Mouse (Mus musculus) adrenal gland, postnatal 10 days (tissue): ENCODE results near the gene March8. TPM values are rescaled to one million over a fixed set of nuclear protein-coding genes. Genes with fewer than 3 reads are reported as not detected.
A peak's percentile ranks its signal among the peaks of the same experiment; 100 is the strongest.
"Not testable (repeated sequence)": the region's sequence is repeated elsewhere in the genome, so short reads cannot be mapped to it uniquely, and the experiment has no call there.

Experiments
- DNase-seq: peaks from one replicate; pipeline ENCODE4 v3.0.0; 2021; ENCODE audit warnings: mixed read lengths
- long read RNA-seq, 2 experiments: library from polyadenylated mRNA; stranded (forward); transcript quantifications; one replicate each; pipeline ENCODE4 v2.0.0; 2021
- total RNA-seq, 2 experiments: library from RNA; stranded (reverse); gene quantifications; 2 replicates each; pipeline ENCODE4 v1.2.3; 2021

The March8 gene
- total RNA-seq = 10 to 100 TPM; 50.7 to 67.1 TPM
- long read RNA-seq, experiment 1, full-length matches to known transcripts = 7 of 29 reads
- long read RNA-seq, experiment 1, partial matches to known transcripts = 2 of 29 reads
- long read RNA-seq, experiment 1, other reads (novel, unspliced or antisense) = 20 of 29 reads
- long read RNA-seq, experiment 2, full-length matches to known transcripts = 11 of 22 reads
- long read RNA-seq, experiment 2, partial matches to known transcripts = 2 of 22 reads
- long read RNA-seq, experiment 2, other reads (novel, unspliced or antisense) = 9 of 22 reads

DNA sequence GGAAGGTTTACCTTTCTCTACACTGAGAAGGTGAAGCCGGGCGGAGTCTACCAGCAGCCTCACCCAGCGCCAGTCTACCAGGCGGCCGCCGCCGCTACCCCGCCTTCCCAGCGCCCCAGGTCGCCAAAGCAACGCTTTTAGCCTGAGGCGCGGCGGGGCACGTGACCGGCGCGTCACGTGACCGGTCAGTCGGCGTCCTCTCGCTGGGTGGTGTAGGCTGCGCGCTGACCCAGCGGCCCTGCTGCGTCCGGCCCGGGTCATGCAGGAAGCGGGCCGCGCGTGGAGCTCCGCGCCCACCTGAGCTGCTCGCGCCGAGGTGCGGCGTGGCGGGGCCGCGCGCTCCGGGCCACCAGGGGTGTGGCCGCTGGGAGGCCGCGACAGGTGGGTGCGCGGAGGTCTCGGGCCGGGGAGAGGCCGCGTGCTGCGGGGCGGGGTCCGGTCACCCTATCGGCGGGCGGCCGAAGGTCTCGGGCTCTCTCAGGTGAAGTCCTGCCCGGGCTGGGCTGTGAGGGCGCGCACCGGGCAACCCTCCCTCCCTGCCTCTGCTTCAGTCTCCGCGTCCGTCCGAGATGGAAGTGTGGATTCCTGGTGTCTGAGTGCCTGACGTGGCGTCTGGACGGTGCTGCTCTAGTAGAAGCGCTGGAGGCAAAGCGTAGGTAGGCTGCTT, at the start of gene March8:
March8 (plus strand) TSS at position 190 of the 667 bp plus-strand sequence.
- DNase-seq = peak; percentile 96

DNA sequence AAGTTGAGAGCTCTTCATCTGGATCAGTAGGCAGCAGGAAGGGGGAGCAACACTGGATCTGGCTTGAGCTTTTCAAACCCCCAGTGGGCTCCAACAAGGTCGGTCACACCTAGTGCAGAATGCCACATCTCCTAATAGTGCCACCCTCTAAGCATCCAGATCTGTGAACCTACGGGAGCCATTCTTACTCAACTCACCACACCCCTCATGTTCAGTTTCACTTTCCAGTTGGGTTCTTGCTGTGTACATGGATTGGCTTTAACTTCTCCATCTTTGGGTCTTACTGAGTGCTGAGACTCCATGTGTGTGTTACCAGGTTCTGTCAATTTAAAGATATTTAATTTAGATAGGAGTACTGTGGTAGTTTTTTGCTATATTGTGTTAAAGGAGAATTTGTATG, 26.4 kb upstream of the March8 start:
- DNase-seq = no peak

DNA sequence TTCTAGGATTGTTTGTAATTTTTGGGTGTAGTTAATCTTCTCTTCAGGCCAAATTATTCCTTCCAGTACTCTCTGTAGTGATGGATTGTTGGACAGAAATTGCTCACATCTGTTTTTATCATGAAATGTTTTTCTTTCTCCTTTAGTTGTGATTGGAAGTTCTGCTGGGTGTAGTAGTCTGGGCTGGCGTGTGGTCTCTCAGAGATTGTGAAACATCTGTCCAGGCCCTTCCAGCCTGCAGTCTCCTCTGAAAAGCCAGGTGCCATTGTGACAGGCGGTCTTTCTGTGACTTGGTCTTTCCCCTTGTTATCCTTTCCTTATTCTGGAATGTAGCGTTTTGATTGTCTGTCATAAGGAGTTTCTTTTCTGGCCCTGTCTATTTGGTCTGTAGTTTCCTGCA, 18.6 kb upstream of the March8 start:
- no peak for DNase-seq

DNA sequence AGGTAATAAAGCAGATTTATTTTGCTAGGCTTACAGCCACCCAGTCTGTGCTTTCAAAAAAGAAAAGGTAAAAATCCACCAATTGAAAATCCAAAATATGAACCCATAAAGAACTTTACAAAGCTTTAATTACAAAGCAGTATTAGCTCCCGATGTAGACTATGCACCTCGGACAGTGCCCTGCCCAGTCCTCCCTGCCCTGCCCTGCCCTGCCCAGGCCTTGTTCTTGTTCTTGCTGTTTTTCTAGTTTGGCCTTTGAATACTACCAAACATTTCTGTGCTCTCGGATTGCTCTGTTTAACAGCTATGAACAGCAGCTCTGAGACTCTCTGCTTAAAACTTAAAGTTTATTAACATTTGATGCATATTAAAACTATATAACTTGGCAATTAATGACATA, 11.2 kb upstream of the March8 start:
- no peak for DNase-seq

DNA sequence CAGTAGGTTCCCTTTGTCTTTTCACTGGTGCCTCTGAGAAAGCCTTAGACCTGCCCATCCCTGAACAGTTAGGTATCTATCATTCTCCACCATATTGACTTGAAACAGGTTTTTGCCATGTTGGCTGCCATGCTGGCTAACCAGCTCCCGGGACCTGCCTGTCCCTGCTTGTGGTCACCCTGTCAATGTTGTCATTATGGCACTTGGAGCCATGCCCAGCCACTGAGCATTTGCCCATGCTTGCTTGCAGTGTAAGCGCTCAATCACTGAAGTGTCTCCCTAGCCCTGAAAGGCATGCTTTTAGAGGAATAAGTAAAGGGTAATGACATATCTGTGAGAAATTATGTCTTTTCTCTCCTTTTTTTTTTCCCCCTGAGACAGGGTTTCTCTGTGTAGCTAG, 6.4 kb upstream of the March8 start:
- peak; percentile 63 for DNase-seq

DNA sequence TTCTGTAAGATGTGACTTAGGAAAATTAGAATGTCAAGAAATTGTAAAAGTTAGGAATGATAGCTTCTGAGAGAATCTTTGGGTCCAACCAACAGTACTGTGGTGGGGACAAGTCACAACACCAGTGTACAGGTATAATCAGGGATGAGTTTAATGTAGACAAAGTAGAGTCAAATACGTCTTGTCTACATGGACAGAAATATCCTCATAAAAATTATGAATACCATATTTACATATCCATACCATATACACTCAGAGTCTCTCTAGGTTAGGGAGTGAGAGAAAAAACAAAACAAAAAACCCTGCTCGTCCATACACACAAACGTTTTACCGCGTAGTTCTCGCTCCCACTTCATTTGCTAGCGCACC, 374 bp upstream of the March8 start:
- DNase-seq = no peak

DNA sequence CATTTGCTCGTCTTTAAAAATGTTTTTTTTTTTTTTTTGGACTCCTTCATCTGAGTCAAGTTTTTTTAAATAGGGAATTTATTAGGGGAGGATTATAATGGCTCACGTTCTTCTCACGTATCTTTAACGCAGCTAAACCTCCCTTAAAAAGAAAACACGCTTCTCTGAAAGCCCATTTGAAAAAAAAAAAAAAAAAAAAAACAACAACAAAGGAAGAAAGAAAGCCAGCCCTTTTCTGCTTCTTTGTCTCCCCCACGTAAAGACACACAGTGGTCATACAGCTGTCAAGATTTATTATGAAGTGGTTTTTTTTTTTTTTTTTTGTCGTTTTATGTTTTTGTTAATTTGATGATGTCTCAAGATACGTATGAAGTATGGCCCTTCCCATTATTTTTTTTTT, 696 bp downstream of the March8 start:
- no peak for DNase-seq

DNA sequence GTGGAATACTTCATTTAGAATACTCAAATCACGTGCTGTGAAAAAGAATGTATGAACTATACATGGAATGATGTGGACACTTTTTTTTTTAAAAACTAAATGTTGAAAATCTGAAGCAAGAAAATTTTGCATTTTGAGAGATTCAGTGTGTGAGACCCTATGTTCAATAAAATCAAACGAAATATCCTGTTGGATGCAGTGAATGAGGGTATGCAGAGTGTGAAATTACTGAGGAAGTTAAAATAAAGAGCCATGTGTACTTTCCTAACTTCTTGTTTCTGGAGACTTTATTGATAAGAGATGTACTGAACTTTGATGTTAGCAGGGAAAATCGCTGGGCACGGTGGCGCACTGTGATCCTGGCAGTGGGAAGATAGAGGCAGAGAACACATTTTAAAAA, 1.3 kb downstream of the March8 start:
- no peak for DNase-seq

DNA sequence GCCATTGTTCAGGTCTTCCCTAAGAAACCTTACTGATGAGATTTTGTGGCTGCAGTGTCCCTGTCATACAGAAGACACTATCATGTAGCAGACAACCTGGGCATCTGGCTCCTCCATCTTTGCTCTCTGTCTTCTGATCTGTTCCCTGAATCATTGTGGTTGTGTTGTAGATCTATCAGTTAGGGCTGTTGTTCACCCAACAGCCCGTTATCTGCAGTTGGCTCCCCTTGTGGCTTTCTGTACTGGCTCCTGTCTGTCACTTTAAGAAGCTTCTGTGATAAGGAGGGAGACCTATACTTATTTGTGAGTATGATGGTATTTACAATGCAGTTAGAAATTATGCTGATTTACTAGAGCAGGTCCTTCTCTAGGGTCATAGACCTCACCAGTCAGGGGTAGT, 2.7 kb downstream of the March8 start:
- no peak for DNase-seq

DNA sequence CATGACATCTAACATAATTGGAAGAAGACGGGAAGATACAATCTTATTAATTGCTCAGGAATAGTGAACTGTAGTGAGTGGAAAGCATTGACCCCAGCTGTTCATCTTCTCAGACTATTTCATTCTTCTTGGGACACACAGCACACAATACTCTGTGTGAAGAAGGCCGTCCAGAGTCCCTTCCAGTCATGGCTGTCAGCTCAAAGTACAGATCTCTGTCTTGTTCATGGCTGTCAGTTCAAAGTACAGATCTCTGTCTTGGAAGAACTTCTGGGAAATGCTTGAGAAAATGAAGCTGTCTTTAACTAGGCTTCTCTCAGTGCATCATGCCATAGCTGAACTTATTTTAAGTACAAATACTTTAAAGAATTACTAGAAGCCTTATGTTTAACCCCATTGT, 10.1 kb downstream of the March8 start:
- no peak for DNase-seq

DNA sequence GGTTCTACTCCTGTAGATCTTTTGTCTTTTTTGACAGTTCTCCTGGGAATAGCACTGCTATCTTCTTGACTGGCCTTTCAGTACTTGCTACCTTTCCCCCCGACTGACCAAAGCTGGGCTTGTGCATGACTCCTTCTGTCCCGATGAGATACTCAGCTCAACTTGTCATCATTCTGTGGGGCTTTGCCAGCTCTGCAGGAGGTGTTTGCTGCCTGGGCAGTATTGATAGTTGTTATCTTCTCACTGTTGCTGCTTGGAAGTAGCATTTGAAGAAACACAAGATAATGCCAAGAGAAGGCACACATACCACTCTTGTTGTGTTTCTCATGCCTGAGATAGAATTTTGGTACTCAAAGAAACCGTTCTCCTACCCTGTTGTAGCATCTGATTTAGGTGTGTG, 12.2 kb downstream of the March8 start:
- no peak for DNase-seq

DNA sequence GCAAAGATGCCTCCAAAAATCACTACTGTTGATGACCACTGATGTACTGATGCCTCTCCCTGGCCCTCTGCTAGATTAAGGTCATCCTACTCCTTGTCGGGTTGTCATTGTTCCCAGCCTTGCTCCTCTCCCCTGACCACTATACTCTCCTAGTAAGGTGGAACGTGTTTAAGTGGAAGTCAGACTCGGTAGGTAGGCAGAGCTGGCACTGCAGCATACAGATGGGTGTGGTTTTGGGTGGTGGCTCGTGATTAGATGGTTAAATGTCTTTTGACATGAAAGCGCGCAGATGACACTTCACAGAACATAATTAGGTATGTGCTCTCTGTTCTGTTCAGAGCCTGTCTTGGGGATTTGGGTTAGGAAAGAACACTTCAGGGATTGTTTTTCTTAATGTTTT, 12.8 kb downstream of the March8 start:
- DNase-seq = no peak

DNA sequence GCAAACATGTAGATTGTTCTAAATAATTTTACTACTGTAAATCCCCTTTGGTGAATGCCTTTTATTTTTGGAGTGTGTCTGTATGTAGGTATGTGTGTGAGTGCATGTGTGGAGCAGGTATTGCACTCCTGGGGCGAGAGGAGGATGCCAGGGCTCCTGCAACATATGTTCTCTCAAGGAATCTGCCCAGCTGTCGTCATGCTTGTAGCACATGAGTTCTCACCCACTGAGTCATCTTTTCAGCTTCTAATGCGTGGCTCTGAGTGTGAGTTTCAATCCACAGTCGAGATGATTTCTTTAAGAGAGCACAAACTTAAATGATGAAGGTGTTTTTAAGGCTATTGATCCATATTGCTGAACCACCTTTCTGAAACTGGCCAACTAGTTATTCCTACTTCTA, 13.7 kb downstream of the March8 start:
- no peak for DNase-seq

DNA sequence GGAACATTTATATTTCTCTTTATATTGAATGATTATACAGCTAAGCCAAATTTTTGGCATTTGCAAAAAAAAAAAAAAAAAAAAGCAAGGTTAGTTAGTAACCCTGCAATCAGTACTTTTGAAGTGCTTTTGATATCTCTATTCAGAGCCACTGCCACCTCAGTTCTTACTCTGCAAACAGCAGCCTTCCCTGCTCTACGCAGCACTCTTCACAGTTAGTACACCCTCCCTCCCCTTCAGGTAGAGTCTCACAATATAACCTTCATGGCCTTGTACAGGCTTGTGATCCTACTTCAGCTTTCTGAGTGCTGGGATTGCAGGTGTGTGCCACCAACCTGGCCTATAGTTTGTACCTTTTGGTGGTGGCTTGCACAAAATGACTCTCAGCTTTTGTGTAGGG, 15.6 kb downstream of the March8 start:
- no peak for DNase-seq

DNA sequence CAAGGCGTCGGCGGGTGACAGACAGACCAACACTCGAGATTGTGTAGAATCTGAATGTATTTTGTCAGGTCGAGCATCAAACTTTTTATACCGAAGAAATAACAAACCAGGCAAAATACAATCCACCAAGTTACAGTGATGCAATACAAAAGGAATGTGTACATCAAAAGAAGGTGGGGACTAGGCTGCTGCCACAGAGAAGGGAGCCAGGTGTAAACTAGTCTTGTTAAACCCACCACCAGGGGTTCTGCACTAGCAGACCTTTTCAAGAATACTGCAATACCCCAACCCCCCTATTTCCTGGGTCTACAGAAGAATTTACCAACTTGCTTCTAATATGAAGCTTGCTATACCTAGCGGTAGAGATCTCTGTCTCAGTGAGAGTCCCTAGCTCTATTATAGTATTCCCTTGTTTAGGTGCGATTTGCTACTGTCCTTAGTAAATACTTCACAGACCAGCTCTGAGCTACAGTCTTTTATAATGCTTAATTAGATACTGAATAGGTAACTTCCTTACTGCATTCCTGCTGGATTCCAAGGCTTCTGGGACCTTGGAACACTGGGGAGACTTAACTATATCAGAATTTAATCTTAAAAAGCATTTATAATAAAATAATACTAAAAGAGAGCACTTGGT, 18.6 kb downstream of the March8 start:
- not testable (repeated sequence) for DNase-seq

DNA sequence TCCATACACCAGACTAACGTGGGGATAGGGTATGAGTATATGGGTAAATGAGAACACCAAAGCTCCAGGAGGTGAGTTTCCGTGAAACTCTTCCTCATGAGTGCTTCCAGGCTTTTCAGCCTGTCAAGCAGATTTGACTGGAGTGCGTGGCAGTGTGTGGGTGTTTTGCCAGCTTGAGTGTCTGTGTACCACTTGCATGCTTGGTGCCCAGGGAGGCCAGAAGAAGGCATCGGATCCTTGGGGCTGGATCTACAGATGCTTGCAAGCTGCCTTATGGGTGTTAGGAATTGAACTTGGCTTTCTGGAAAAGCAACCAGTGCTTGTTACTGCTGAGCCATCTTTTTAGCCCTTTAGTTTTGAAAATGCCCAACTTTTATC, 19.1 kb downstream of the March8 start:
- DNase-seq = no peak

DNA sequence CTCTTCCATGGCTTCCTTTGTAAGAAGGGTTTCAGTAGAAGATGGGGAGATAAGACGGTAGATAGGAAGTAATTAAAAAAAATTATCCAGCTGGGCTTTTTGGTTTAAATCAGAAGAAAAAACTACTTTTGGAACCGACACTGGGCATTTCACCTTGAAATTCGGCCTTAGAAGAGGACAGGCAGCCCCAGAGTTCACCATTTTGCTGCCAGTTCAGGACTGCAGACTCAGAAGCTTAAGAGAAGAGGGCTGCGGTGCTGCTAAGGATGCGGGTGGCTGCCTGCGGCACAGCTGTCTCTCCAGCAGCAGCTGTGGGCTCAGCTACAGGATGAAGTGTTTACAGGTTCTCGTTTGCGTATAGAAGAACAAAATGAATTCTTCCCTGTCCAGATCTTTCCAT, 20.2 kb downstream of the March8 start:
- DNase-seq = no peak

DNA sequence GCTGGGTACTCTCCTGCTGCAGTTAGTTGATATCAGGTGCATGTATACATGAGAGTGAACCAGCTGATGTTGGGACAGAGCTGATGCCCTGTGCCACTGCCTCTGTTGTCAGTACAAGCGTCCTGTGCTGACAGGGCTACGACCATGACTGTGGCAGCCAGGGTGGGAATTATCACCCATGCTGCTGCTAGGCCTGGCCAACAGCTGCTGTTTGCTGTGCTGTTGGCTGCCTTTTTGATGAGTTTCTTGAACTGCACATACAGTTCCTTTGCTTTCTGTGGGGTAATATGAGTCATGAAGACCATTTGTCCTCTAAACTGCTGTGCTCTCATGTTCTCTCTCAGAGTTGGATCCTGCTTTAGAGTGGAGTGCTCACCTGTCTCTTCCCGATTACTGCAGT, 21.4 kb downstream of the March8 start:
- no peak for DNase-seq

DNA sequence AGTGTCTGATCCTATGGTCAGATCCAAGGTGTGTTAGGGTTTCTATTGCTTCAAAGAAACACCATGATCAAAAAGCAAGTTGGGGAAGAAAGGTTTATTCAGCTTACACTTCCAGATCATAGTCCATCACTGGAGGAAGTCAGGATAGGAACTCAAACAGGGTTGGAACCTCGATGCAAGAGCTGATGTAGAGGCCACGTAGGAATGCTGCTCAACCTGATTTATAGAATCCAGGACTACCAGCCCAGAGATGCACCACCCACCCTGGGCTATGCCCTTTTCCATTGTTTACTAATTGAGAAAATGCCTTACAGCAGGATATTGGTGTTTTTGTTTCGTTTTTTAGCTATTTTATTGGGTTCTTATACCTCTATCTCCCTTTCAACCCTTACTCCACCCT, 23.6 kb downstream of the March8 start:
- DNase-seq = no peak

DNA sequence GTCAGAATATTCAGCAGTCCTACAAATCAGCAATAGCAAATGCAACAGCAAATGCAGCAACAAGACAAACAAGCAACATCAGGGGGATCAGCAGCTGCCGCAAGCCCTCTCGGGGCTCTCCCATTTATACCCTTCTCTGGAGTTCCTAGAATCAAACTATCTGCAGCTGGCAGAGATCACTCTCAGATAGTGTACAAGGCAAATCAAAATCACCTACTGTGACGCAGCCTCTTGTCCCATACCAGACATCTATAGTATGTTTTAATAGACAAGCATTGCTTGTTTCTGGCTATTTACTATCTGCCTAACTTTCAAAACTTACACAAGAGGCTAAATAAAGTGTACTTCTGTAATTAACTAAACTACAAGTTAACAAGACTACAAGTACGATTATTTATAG, 24.2 kb downstream of the March8 start:
- DNase-seq = no peak

DNA sequence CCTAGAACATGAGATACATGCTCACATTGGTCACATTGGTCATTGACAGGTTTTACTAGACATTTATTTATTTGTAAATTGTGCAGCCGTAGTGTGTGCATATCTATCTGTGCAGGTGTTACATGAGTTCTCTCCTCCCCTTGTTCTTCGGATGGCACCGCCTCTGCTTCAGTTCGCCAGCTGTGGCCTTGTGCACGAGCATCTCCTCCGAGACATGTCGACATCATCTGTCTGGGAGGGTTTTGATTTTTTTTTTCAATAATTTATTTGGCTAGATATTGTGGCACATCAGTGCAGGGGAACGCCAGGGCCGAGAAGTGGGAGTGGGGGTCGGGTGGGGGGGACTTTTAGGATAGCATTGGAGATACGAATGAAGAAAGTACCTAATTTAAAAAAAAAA, 30.1 kb downstream of the March8 start:
- peak; percentile 17 for DNase-seq

DNA sequence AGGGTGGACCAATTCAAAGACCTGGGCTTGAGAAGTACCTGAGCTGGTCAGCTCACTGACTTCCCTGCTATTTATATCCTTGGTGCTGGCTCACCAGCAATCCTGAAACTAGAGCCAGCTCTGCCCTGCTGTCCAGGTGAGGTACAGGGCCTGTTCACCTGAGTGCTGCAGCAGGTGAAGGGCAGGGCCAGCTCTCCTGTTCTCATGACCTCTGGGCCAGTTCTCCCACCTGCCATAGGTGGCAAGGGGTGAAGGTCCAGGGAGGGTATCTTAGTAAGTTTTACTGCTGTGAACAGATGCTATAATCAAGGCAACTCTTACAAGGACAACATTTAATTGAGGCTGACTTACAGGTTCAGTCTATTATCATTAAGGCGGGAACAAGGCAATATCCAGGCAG, 32.0 kb downstream of the March8 start:
- no peak for DNase-seq

DNA sequence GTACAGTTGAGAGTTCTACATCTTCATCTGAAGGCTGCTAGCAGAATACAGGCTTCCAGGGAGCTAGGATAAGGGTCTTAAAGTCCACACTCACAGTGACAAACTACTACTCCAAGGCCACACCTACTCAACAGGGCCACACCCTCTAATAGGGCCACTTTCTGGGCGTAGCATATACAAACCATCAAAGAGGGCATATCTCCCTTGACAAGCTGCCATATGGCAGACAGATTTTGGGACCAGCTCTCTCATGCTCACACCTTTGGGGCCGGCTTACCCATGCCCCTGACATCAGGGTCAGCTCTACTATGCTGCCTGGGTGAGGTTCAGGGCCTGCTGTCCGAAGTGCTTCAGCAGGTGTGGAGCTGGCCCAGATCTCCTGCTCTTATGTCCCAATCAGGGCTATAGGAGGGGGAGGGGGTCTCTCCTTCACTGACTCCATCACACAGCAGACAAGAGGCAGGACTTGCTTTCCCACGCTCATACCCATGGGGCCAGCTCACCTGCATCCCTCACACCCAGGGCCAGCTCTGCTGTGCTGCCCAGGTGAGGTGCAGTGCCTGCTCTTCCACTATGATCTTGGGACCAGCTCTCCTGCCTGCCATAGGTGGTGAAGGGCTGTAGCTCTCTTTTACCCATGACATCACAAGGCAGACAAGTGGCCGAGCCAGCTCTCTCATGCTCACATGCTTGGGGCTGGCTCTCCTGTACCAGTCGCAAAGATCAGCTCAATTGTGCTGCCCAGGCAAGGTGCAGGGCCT, 32.6 kb downstream of the March8 start:
- DNase-seq = no peak
